Mouse (Mus musculus) midbrain, embryonic 14.5 days (tissue): ENCODE results near the gene Ifnz. TPM values are rescaled to one million over a fixed set of nuclear protein-coding genes. Genes with fewer than 3 reads are reported as not detected.
A peak's percentile ranks its signal among the peaks of the same experiment; 100 is the strongest.

Experiments used
- ATAC-seq: fragments of 200-750 bp; cut with Nextera tagmentation; 2 replicates; pipeline ENCODE4 v1.8.0; 2017; ENCODE audit warnings: moderate number of reproducible peaks, moderate library complexity; ENCODE audit not compliant: low FRiP score, low TSS enrichment
- DNase-seq: peaks from one replicate; pipeline ENCODE4 v3.0.0-alpha.2; 2015
- H3K27ac ChIP-seq: fragments of 300-500 bp; sonication (generic); replicated peaks from 2 replicates; pipeline ENCODE4 v1.5.1; 2014; ENCODE audit warnings: mild to moderate bottlenecking, low read depth, low read length, moderate library complexity
- H3K27me3 ChIP-seq: fragments of 300-500 bp; sonication (generic); 2 replicates; pipeline ENCODE4 v1.6.1; 2014; ENCODE audit warnings: low read length, control low read depth, mixed read lengths; ENCODE audit not compliant: control insufficient read depth, insufficient read depth
- H3K36me3 ChIP-seq: fragments of 300-500 bp; sonication (generic); 2 replicates; pipeline ENCODE4 v1.6.1; 2014; ENCODE audit warnings: low read length, control low read depth; ENCODE audit not compliant: control insufficient read depth, insufficient read depth
- H3K4me1 ChIP-seq: fragments of 300-500 bp; sonication (generic); 2 replicates; pipeline ENCODE4 v1.6.1; 2014; ENCODE audit warnings: mild to moderate bottlenecking, antibody characterized with exemption, low read length, control low read depth; ENCODE audit not compliant: control insufficient read depth, insufficient read depth
- H3K4me2 ChIP-seq: fragments of 300-500 bp; sonication (generic); 2 replicates; pipeline ENCODE4 v1.6.1; 2014; ENCODE audit warnings: mild to moderate bottlenecking, low read length, moderate library complexity
- H3K4me3 ChIP-seq: fragments of 300-500 bp; sonication (generic); replicated peaks from 2 replicates; pipeline ENCODE4 v1.5.1; 2014; ENCODE audit warnings: low read depth, low read length
- H3K9ac ChIP-seq: fragments of 300-500 bp; sonication (generic); replicated peaks from 2 replicates; pipeline ENCODE4 v1.6.1; 2014; ENCODE audit warnings: mild to moderate bottlenecking, low read length, moderate library complexity
- H3K9me3 ChIP-seq: fragments of 300-500 bp; sonication (generic); 2 replicates; pipeline ENCODE4 v1.6.1; 2016; ENCODE audit warnings: low read length, control low read depth, mixed read lengths; ENCODE audit not compliant: control insufficient read depth
- WGBS: fragments of 180-500 bp; shearing (Covaris S2); extraction: QIAGEN DNeasy Blood & Tissue Kit; methylation state at CpG from one replicate; pipeline ENCODE4 v1.1.7; 2014; 5-methylcytosine and 5-hydroxymethylcytosine counted together
- polyA plus RNA-seq: library from polyadenylated mRNA; unstranded; fragments of >200 nt; fragmentation: Nextera tagmentation; extraction: Ambion mirVana; gene quantifications from 2 replicates; pipeline ENCODE4 v1.2.1, GENCODE M21; 2014

The Ifnz gene
- polyA plus RNA-seq, 1 experiment from 2014 or later = not detected

DNA sequence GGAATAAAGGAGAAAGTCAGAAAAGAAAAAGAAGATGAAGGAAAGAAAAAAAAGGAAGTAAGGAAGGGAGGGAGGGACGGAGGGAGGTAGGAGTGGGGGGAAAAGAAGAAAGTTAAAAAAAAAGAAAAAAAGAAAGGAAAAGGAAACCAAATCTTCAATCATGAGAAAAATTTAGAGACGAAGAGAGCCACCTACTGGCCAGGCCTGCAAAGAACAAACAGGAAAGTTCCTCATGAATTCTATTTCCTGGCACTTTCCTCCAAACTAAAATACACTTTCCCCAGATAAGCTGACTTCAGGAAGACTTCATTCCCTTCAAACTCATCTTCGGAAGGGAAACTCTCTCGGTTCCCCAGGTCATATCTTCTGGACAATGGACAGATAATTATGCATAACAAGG is 48.6 kb downstream of the Ifnz start:
- 26% methylated on average over 4 of the region's 4 CpGs for WGBS
- no peak overlapping the region for H3K4me3 ChIP-seq
- H3K9ac ChIP-seq = no peak overlapping the region
- no peaks in the 10 kb centered on the region for H3K27me3 ChIP-seq
- H3K36me3 ChIP-seq = no peaks in the 10 kb centered on the region
- no peak for ATAC-seq
- DNase-seq = peak; percentile 59
- no peaks in the 10 kb centered on the region for H3K9me3 ChIP-seq
- no peaks in the 10 kb centered on the region for H3K4me1 ChIP-seq
- no peak overlapping the region for H3K4me2 ChIP-seq
- no peak overlapping the region for H3K27ac ChIP-seq

Other genes starting within 250 kb of the Ifnz start
- not detected in 2 replicates for gene Ifna15, start 223.9 kb upstream of the Ifnz start, polyA plus RNA-seq
- gene Ifna14, start 210.3 kb upstream of the Ifnz start, polyA plus RNA-seq = not detected in 2 replicates
- gene Ifna9, start 189.7 kb upstream of the Ifnz start, polyA plus RNA-seq = not detected in 2 replicates
- gene Ifna12, start 178.8 kb upstream of the Ifnz start, polyA plus RNA-seq = not detected in 2 replicates
- gene C87499, start 147.7 kb upstream of the Ifnz start, polyA plus RNA-seq = not detected in 2 replicates
- gene Ifna13, start 137.7 kb upstream of the Ifnz start, polyA plus RNA-seq = not detected in 2 replicates
- not detected in 2 replicates for gene Ifna16, start 105.2 kb upstream of the Ifnz start, polyA plus RNA-seq
- not detected in 2 replicates for gene Ifna2, start 98.2 kb upstream of the Ifnz start, polyA plus RNA-seq
- not detected in 2 replicates for gene Ifnab, start 90.8 kb upstream of the Ifnz start, polyA plus RNA-seq
- gene Gm26566, start 60.3 kb upstream of the Ifnz start, polyA plus RNA-seq = 1.8 and 2.2 TPM in 2 replicates
- 137 and 177 TPM in 2 replicates for gene Klhl9, start 59.7 kb upstream of the Ifnz start, polyA plus RNA-seq
- gene Gm13271, start 27.3 kb upstream of the Ifnz start, polyA plus RNA-seq = not detected in 2 replicates
- gene Gm13283, start 22.0 kb upstream of the Ifnz start, polyA plus RNA-seq = not detected in 2 replicates
- gene Gm13290, start 8.3 kb upstream of the Ifnz start, polyA plus RNA-seq = not detected in 2 replicates
- not detected in 2 replicates for gene Gm13289, start 5.2 kb upstream of the Ifnz start, polyA plus RNA-seq
- gene Gm13272, start 2.3 kb upstream of the Ifnz start, polyA plus RNA-seq = not detected in 2 replicates
- not detected in 2 replicates for gene Gm13276, start 3.6 kb downstream of the Ifnz start, polyA plus RNA-seq
- gene Gm13277, start 6.5 kb downstream of the Ifnz start, polyA plus RNA-seq = not detected in 2 replicates
- gene Gm13278, start 9.4 kb downstream of the Ifnz start, polyA plus RNA-seq = not detected in 2 replicates
- gene Gm13275, start 12.4 kb downstream of the Ifnz start, polyA plus RNA-seq = not detected in 2 replicates
- not detected in 2 replicates for gene Gm13279, start 15.3 kb downstream of the Ifnz start, polyA plus RNA-seq
- 0.17 TPM in 1 of 2 replicates, not detected in the other for gene Gm13285, start 17.5 kb downstream of the Ifnz start, polyA plus RNA-seq
- gene Gm13287, start 21.1 kb downstream of the Ifnz start, polyA plus RNA-seq = not detected in 2 replicates
- gene Gm13288, start 23.4 kb downstream of the Ifnz start, polyA plus RNA-seq = 0.08 TPM in 1 of 2 replicates, not detected in the other
- not detected in 2 replicates for gene Ifna7, start 34.1 kb downstream of the Ifnz start, polyA plus RNA-seq
- not detected in 2 replicates for gene Ifna11, start 37.8 kb downstream of the Ifnz start, polyA plus RNA-seq
- not detected in 2 replicates for gene Ifna6, start 45.3 kb downstream of the Ifnz start, polyA plus RNA-seq
- gene Ifna5, start 53.4 kb downstream of the Ifnz start, polyA plus RNA-seq = not detected in 2 replicates
- not detected in 2 replicates for gene Ifna4, start 59.7 kb downstream of the Ifnz start, polyA plus RNA-seq
- not detected in 2 replicates for gene Ifna1, start 68.0 kb downstream of the Ifnz start, polyA plus RNA-seq
- not detected in 2 replicates for gene Ifne, start 98.1 kb downstream of the Ifnz start, polyA plus RNA-seq